Mouse (Mus musculus): ENCODE data around the gene Nop14. TPM values are rescaled to one million over a fixed set of nuclear protein-coding genes. Genes with fewer than 3 reads are reported as not detected.

Nop14 gene
- polyA plus RNA-seq, 1 experiment = 19.2 TPM

GRCm38 (mm10) chr5:34591388-34592004, 68.5 kb downstream of the Nop14 start:
- TF ChIP-seq POLR2A (IDR thresholded peaks at IDR 0.05; ENCODE audit: borderline replicate concordance, low read depth, low read length) = no peak
- TF ChIP-seq CTCF (IDR thresholded peaks at IDR 0.05; ENCODE audit: low read depth, low read length) = no peak
- H3K4me1 ChIP-seq (ENCODE audit: control insufficient read depth, insufficient read depth, low read length) = peaks cover 12% of the 10 kb centered on the region
- no peak overlapping the region for H3K4me3 ChIP-seq (ENCODE audit: insufficient read depth, low read length)
- peak overlapping the region; percentile 18; the same call in 1 of the 2 replicates for H3K27ac ChIP-seq (ENCODE audit: insufficient read depth, low read depth, low read length)

DNA sequence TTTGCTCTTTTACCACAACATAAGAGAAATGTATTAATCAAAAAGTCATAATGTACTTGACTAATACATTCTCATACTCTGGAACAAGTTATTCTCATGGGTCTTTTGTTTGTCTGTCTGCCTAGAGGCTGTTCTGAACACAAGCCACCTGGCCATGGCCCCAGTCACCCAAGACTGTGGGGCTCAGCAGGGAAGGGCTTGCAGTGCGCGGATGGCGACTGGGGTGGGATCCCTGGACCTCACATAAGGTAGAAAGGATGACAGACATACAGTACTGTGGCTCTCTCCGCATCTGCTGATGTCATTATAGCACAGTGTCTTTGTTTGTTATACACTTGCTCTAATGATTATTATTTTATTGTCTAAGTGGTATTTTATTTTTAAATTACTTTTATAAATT, 69.2 kb downstream of the Nop14 start:
- Histone ChIP-seq H3K27ac (ENCODE audit: insufficient read depth, low read depth, low read length) (no peak overlapping the region), H3K4me3 (ENCODE audit: insufficient read depth, low read length) (no peak overlapping the region), H3K4me1 (ENCODE audit: control insufficient read depth, insufficient read depth, low read length) (peaks cover 12% of the 10 kb centered on the region)
- TF ChIP-seq CTCF (IDR thresholded peaks at IDR 0.05; ENCODE audit: low read depth, low read length) (no peak), POLR2A (IDR thresholded peaks at IDR 0.05; ENCODE audit: borderline replicate concordance, low read depth, low read length) (no peak)

- TF ChIP-seq CTCF (IDR thresholded peaks at IDR 0.05; ENCODE audit: low read depth, low read length) = no peak
- no peak for TF ChIP-seq POLR2A (IDR thresholded peaks at IDR 0.05; ENCODE audit: borderline replicate concordance, low read depth, low read length)
- Histone ChIP-seq H3K4me1 (ENCODE audit: control insufficient read depth, insufficient read depth, low read length) (peaks cover 12% of the 10 kb centered on the region), H3K27ac (ENCODE audit: insufficient read depth, low read depth, low read length) (no peak overlapping the region), H3K4me3 (ENCODE audit: insufficient read depth, low read length) (no peak overlapping the region)
Observed at GRCm38 (mm10) chr5:34590059-34590458, 69.9 kb downstream of the Nop14 start.

Other genes starting within 250 kb of the Nop14 start
- 34.2 and 43.9 TPM in 2 replicates for gene Tnip2, start 146.2 kb downstream of the Nop14 start, polyA plus RNA-seq (2012; ENCODE audit: insufficient read depth, insufficient read length, missing spikeins)
- gene Sh3bp2, start 134.3 kb downstream of the Nop14 start, polyA plus RNA-seq (2012; ENCODE audit: insufficient read depth, insufficient read length, missing spikeins) = 129 and 132 TPM in 2 replicates
- 120 and 122 TPM in 2 replicates for gene Add1, start 86.5 kb downstream of the Nop14 start, polyA plus RNA-seq (2012; ENCODE audit: insufficient read depth, insufficient read length, missing spikeins)
- gene Mfsd10, start 22.9 kb downstream of the Nop14 start, polyA plus RNA-seq (2012; ENCODE audit: insufficient read depth, insufficient read length, missing spikeins) = 34.6 and 47.4 TPM in 2 replicates
- 4.8 and 7.7 TPM in 2 replicates for gene Grk4, start 231 bp upstream of the Nop14 start, polyA plus RNA-seq (2012; ENCODE audit: insufficient read depth, insufficient read length, missing spikeins)
- gene Htt, start 101.6 kb upstream of the Nop14 start, polyA plus RNA-seq (2012; ENCODE audit: insufficient read depth, insufficient read length, missing spikeins) = 21.9 and 24.7 TPM in 2 replicates
- 1.4 and 1.7 TPM in 2 replicates for gene Msantd1, start 247.9 kb upstream of the Nop14 start, polyA plus RNA-seq (2012; ENCODE audit: insufficient read depth, insufficient read length, missing spikeins)